Comparison of ENCODE assay signal across 14 mouse cellular contexts in genomic region chr17:43249645-43250044, GRCm38 (mm10). TPM values are rescaled to one million over a fixed set of nuclear protein-coding genes. Genes with fewer than 3 reads are reported as not detected.
DNase-seq lines count a peak whose midpoint lies in the region; ATAC-seq and TF ChIP-seq lines count a peak whose summit lies in the region.
"Had no signal": no experiment of that assay in that cellular context is flagged by ENCODE, and none has a peak within 500 bp of the region (broad histone marks: within the 10 kb centered on the region; RNA-seq: fewer than 3 reads in every experiment).

No protein-coding gene starts in this region.

- CTCF ChIA-PET in Patski (lab: Charles Lee) = interaction anchor here (1.3 to 1.9 kb wide), 4 partner anchors 9 to 233 kb away, joined by 3 to 6 read pairs (median 4); partner anchors contain the start of gene Tnfrsf21

- no peaks in the 10 kb centered on the region for H3K27me3 ChIP-seq in heart, embryonic 15.5 days
- no peaks in the 10 kb centered on the region for H3K27me3 ChIP-seq in heart, embryonic 11.5 days (ENCODE audit: control insufficient read depth, insufficient read depth, low read length)
- no peaks in the 10 kb centered on the region for H3K27me3 ChIP-seq in lung, embryonic 14.5 days (ENCODE audit: insufficient read depth, low read length)
- H3K27me3 ChIP-seq in Patski = no peaks in the 10 kb centered on the region
- no peaks in the 10 kb centered on the region for H3K27me3 ChIP-seq in kidney, embryonic 15.5 days

- DNase-seq in lung, embryonic 14.5 days = peak; percentile 72
- no peak for DNase-seq in lung, adult 18-20 months
- DNase-seq in Patski (ENCODE audit: low read depth, low spot score) = no peak
- DNase-seq in adipocyte (ENCODE audit: low spot score) = no peak
- DNase-seq: adrenal gland, postnatal 25 days; cerebellum, adult 11 months; embryo, embryonic 11 days; layer of hippocampus, adult 9-11 months; left cerebral cortex, postnatal 4 days had no signal

- WGBS in heart, embryonic 15.5 days = 34% methylated on average over 3 of the region's 3 CpGs
- WGBS in heart, embryonic 11.5 days (ENCODE audit: insufficient replicate concordance) = 37% methylated on average over 3 of the region's 3 CpGs
- 25% methylated on average over 3 of the region's 3 CpGs for WGBS in lung, embryonic 14.5 days
- WGBS in kidney, embryonic 15.5 days = 27% methylated on average over 3 of the region's 3 CpGs

- no peak for ATAC-seq in heart, embryonic 15.5 days (replicated peaks; ENCODE audit: insufficient number of reproducible peaks, insufficient read depth, low FRiP score, low read depth)
- no peak for ATAC-seq in heart, embryonic 11.5 days (replicated peaks; ENCODE audit: insufficient number of reproducible peaks, low FRiP score, low TSS enrichment)
- peak; percentile 70; the same call in 1 of the 2 replicates for ATAC-seq in lung, embryonic 14.5 days (ENCODE audit: insufficient read depth)
- ATAC-seq in Patski = peak; percentile 20
- ATAC-seq in kidney, embryonic 15.5 days (replicated peaks; ENCODE audit: low FRiP score) = peak; percentile 53
- no peak for ATAC-seq in CD4-positive, CD25-positive, alpha-beta regulatory T cell, adult 4 months

- TF ChIP-seq CTCF in lung, embryonic 14.5 days (IDR thresholded peaks at IDR 0.05; ENCODE audit: low read depth) = no peak
- TF ChIP-seq CTCF in Patski (IDR thresholded peaks at IDR 0.05) = no peak

- H3K27ac ChIP-seq in heart, embryonic 15.5 days = peak overlapping the region; percentile 14; the same call in 1 of the 2 replicates
- no peak overlapping the region for H3K27ac ChIP-seq in heart, embryonic 11.5 days (ENCODE audit: low read depth, low read length)
- H3K27ac ChIP-seq in lung, embryonic 14.5 days (ENCODE audit: low read depth) = no peak overlapping the region
- peak overlapping the region; percentile 56; the same call in 1 of the 2 replicates for H3K27ac ChIP-seq in kidney, embryonic 15.5 days
- H3K27ac ChIP-seq: macrophage had no signal

- POLR2A ChIA-PET in Patski (lab: Charles Lee) = interaction anchor here (1.0 kb wide), 1 partner anchor 13 kb away, joined by 3 read pairs; no protein-coding TSS in a partner anchor

- H3K4me2 ChIP-seq in heart, embryonic 15.5 days = no peak overlapping the region
- H3K4me2 ChIP-seq in heart, embryonic 11.5 days = no peak overlapping the region
- H3K4me2 ChIP-seq in lung, embryonic 14.5 days = no peak overlapping the region
- no peak overlapping the region for H3K4me2 ChIP-seq in kidney, embryonic 15.5 days

- no peaks in the 10 kb centered on the region for H3K36me3 ChIP-seq in heart, embryonic 15.5 days
- no peaks in the 10 kb centered on the region for H3K36me3 ChIP-seq in heart, embryonic 11.5 days (ENCODE audit: control insufficient read depth, insufficient read depth, low read length)
- H3K36me3 ChIP-seq in lung, embryonic 14.5 days (ENCODE audit: insufficient read depth) = no peaks in the 10 kb centered on the region
- no peaks in the 10 kb centered on the region for H3K36me3 ChIP-seq in kidney, embryonic 15.5 days

- no peak overlapping the region for H3K9ac ChIP-seq in heart, embryonic 15.5 days
- H3K9ac ChIP-seq in heart, embryonic 11.5 days (ENCODE audit: low read depth, low read length) = no peak overlapping the region
- H3K9ac ChIP-seq in lung, embryonic 14.5 days = no peak overlapping the region
- no peak overlapping the region for H3K9ac ChIP-seq in kidney, embryonic 15.5 days

- H3K4me1 ChIP-seq in heart, embryonic 15.5 days (replicated peaks) = peaks cover 29% of the 10 kb centered on the region
- H3K4me1 ChIP-seq in heart, embryonic 11.5 days (ENCODE audit: control insufficient read depth, insufficient read depth, low read length) = peaks cover 12% of the 10 kb centered on the region
- H3K4me1 ChIP-seq in lung, embryonic 14.5 days (ENCODE audit: insufficient read depth) = peaks cover 12% of the 10 kb centered on the region; the same call in 1 of the 2 replicates
- peaks cover 27% of the 10 kb centered on the region for H3K4me1 ChIP-seq in kidney, embryonic 15.5 days

- no peak overlapping the region for H3K4me3 ChIP-seq in heart, embryonic 15.5 days
- H3K4me3 ChIP-seq in heart, embryonic 11.5 days (ENCODE audit: low read depth, low read length) = no peak overlapping the region
- no peak overlapping the region for H3K4me3 ChIP-seq in lung, embryonic 14.5 days (ENCODE audit: low read depth, low read length)
- no peak overlapping the region for H3K4me3 ChIP-seq in kidney, embryonic 15.5 days (replicated peaks)

- in situ Hi-C loops in Patski (cut with MboI; ENCODE audit: low pct_unique_long_range_greater_than_20kb) = no loop called here

- H3K9me3 ChIP-seq in heart, embryonic 15.5 days (replicated peaks) = no peaks in the 10 kb centered on the region
- H3K9me3 ChIP-seq in heart, embryonic 11.5 days (replicated peaks; ENCODE audit: control insufficient read depth, low read length) = no peaks in the 10 kb centered on the region
- no peaks in the 10 kb centered on the region for H3K9me3 ChIP-seq in lung, embryonic 14.5 days (ENCODE audit: low read depth, low read length)
- H3K9me3 ChIP-seq in kidney, embryonic 15.5 days (replicated peaks) = no peaks in the 10 kb centered on the region

RNA-seq across cellular contexts. Expression of gene Adgrf1, which starts 20.5 kb away (rescaled TPM):
- not detected in 2 replicates for polyA plus RNA-seq in heart, embryonic 15.5 days (2015; fragmentation: Nextera tagmentation; extraction: Ambion mirVana)
- not detected in 2 replicates for polyA plus RNA-seq in heart, embryonic 11.5 days (2014; fragmentation: Nextera tagmentation; extraction: Ambion mirVana)
- not detected in 2 replicates for polyA plus RNA-seq in lung, embryonic 14.5 days (2014; fragmentation: Nextera tagmentation; extraction: Ambion mirVana)
- polyA plus RNA-seq in Patski (2021) = 0.06 TPM
- polyA plus RNA-seq in kidney, embryonic 15.5 days (2015; fragmentation: Nextera tagmentation; extraction: Ambion mirVana) = 0.16 and 0.42 TPM in 2 replicates
- not detected for polyA plus RNA-seq in CD4-positive, CD25-positive, alpha-beta regulatory T cell, adult 4 months (2017; shearing (Covaris generic))

Comparison
In these comparisons a context has a peak if more than half of its experiments do, and no peak if none do; other contexts are left out.
1. H3K27ac ChIP-seq: peak in heart, embryonic 15.5 days (single experiment) and kidney, embryonic 15.5 days (single experiment); none in heart, embryonic 11.5 days (single experiment) and lung, embryonic 14.5 days (single experiment).
2. ATAC-seq: peak in lung, embryonic 14.5 days (single experiment), Patski (single experiment) and kidney, embryonic 15.5 days (single experiment); none in heart, embryonic 15.5 days (single experiment), heart, embryonic 11.5 days (single experiment) and CD4-positive, CD25-positive, alpha-beta regulatory T cell, adult 4 months (single experiment).